Mouse (Mus musculus): ENCODE measurements around the gene Ugt2b38. TPM values are rescaled to one million over a fixed set of nuclear protein-coding genes. Genes with fewer than 3 reads are reported as not detected.
"Not testable (repeated sequence)": the region's sequence is repeated elsewhere in the genome, so short reads cannot be mapped to it uniquely, and the experiment has no call there.

Ugt2b38 gene
- not detected in 2 replicates for polyA plus RNA-seq (2012; ENCODE audit: insufficient read depth, insufficient read length, missing spikeins)

DNA sequence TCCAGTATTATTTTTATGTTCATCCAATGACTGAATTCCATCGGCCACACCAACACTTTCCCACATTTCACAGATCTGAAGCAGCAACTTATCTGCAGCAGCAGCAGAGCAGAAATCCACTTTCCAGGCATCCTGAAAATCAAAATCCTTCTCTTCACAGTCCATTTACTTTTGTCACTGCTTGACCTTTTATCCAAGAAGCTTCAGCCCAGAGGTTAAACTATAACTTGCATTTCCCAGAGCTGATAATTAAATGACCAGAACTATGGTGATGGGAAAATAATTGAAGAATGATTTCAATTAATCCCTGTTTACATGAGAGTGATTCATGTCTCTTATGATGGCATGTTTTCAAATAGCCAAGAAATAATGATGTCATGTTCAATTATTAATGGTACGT lies at the start of gene Ugt2b38:
Gene Ugt2b38 (minus strand): TSS at position 163 of the 400 bp plus-strand sequence.
- H3K4me1 ChIP-seq (ENCODE audit: control insufficient read depth, insufficient read depth, insufficient read length, low read length); H3K27ac ChIP-seq (replicated peaks; ENCODE audit: low read depth, low read length); H3K4me3 ChIP-seq (ENCODE audit: insufficient read depth, low read depth, low read length): not testable (repeated sequence)

DNA sequence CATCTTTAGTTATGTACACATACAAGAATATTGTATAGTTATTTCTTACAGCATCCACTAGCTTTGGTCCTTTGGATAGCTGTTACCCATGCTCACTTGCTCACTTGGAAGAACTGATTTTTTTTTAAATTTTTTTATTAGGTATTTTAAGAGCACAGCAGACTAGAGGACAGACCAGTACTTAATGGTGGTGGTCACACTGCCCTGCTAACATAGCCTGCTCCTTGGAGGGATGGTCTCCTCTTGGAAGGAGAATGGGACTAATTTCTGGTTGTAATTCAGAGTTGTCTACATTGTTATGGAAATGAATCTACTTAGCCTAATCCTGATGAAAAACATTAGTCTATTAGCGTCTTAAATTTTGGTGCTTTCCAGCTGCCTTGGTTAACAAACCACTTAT lies 34.8 kb upstream of the Ugt2b38 start:
- no peaks in the 10 kb centered on the region for H3K4me1 ChIP-seq (ENCODE audit: control insufficient read depth, insufficient read depth, insufficient read length, low read length)
- no peak overlapping the region for H3K4me3 ChIP-seq (ENCODE audit: insufficient read depth, low read depth, low read length)
- H3K27ac ChIP-seq (replicated peaks; ENCODE audit: low read depth, low read length): no peak overlapping the region

- no peak overlapping the region for H3K27ac ChIP-seq (replicated peaks; ENCODE audit: low read depth, low read length)
These were observed 33.7 kb upstream of the Ugt2b38 start for GRCm38 (mm10) chr5:87457701-87458100.

DNA sequence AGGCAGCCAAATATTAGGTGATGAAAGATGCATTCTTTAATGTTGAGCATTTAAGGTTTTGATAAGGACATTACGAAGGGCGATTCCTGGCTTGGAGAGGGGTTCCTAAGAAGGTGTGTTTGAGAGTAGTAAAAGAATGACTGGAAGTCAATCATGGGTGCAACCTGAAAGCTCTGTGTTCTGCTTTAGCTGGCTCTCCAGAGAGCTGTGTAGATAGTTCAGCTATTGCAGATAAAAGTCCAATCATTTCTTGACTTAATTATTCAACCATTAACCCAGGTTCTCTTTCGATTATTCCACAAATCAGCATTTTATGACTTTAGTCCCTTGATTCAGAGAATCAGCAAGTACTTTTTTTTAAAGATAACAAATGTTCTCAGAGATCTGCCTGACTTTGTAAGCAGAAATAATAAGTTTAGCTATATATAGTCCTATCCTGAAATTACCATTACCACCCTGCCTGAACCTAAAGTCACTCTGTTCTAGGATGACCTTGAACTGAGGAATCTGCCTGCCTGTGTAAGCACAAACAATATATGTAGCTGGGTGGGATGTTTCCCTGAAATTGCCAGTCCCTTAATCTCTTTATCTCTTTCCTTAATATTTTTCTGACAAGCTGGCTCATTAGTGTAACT lies 32.3 kb upstream of the Ugt2b38 start:
- Histone ChIP-seq H3K27ac (replicated peaks; ENCODE audit: low read depth, low read length) (no peak overlapping the region), H3K4me3 (ENCODE audit: insufficient read depth, low read depth, low read length) (no peak overlapping the region)

More at GRCm38 (mm10) chr5:87457701-87458100, 33.7 kb upstream of the Ugt2b38 start:
- Histone ChIP-seq H3K4me3 (ENCODE audit: insufficient read depth, low read depth, low read length) (no peak overlapping the region), H3K4me1 (ENCODE audit: control insufficient read depth, insufficient read depth, insufficient read length, low read length) (no peaks in the 10 kb centered on the region)

DNA sequence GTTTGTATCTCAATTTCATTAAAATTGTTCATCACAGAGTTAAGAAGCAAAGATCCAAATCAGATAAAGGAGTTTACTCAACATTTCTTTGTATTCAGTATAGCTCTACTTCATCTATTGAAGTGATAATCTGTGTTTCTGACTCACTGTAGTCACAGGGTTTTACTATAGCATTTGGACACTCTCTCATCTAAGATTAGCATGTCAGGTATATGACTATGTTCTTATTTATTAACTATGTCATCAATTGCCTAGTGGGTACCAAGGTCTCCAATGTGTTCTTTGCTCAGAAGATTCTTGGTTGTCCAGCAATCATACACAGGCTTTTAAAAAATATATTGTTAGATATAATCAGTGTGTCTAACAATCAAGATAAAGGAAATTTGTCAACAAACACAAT lies 31.5 kb upstream of the Ugt2b38 start:
- no peak overlapping the region for H3K4me3 ChIP-seq (ENCODE audit: insufficient read depth, low read depth, low read length)
- no peak overlapping the region for H3K27ac ChIP-seq (replicated peaks; ENCODE audit: low read depth, low read length)
- no peaks in the 10 kb centered on the region for H3K4me1 ChIP-seq (ENCODE audit: control insufficient read depth, insufficient read depth, insufficient read length, low read length)

More for the DNA sequence above, 32.3 kb upstream of the Ugt2b38 start:
- no peaks in the 10 kb centered on the region for H3K4me1 ChIP-seq (ENCODE audit: control insufficient read depth, insufficient read depth, insufficient read length, low read length)

- H3K4me1 ChIP-seq (ENCODE audit: control insufficient read depth, insufficient read depth, insufficient read length, low read length); H3K27ac ChIP-seq (replicated peaks; ENCODE audit: low read depth, low read length); H3K4me3 ChIP-seq (ENCODE audit: insufficient read depth, low read depth, low read length): not testable (repeated sequence)
These were observed 28.5 kb upstream of the Ugt2b38 start for GRCm38 (mm10) chr5:87452514-87452913.

- Histone ChIP-seq H3K4me3 (ENCODE audit: insufficient read depth, low read depth, low read length) (no peak overlapping the region), H3K4me1 (ENCODE audit: control insufficient read depth, insufficient read depth, insufficient read length, low read length) (no peaks in the 10 kb centered on the region), H3K27ac (replicated peaks; ENCODE audit: low read depth, low read length) (no peak overlapping the region)
These were observed 12.3 kb upstream of the Ugt2b38 start for GRCm38 (mm10) chr5:87436264-87436663.

DNA sequence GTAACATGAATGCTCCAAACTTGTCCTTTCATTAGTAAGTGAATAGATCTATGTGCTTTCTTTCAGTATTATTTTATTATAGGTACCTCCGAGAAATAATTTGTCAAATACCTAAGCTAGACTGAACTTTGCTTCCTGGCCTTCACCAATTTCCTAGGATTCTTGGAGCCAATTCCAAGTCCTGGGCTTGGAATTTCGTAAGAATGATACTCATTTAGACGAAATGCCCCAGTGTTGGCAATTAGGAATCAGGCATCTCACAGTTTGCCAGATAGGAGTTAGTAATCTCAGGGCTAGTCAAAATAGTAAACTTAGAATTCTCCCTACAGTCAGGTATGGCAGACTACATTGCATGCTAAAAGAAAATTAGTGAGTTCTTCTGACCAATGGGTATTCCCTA lies 1.7 kb upstream of the Ugt2b38 start:
- Histone ChIP-seq H3K27ac (replicated peaks; ENCODE audit: low read depth, low read length) (no peak overlapping the region), H3K4me3 (ENCODE audit: insufficient read depth, low read depth, low read length) (no peak overlapping the region), H3K4me1 (ENCODE audit: control insufficient read depth, insufficient read depth, insufficient read length, low read length) (no peaks in the 10 kb centered on the region)

GRCm38 (mm10) chr5:87396968-87397367 lies 27.0 kb downstream of the Ugt2b38 start:
- Histone ChIP-seq H3K4me3 (ENCODE audit: insufficient read depth, low read depth, low read length) (no peak overlapping the region), H3K4me1 (ENCODE audit: control insufficient read depth, insufficient read depth, insufficient read length, low read length) (no peaks in the 10 kb centered on the region), H3K27ac (replicated peaks; ENCODE audit: low read depth, low read length) (no peak overlapping the region)

GRCm38 (mm10) chr5:87390818-87391217 lies 33.2 kb downstream of the Ugt2b38 start:
- H3K4me3 ChIP-seq (ENCODE audit: insufficient read depth, low read depth, low read length): no peak overlapping the region
- H3K4me1 ChIP-seq (ENCODE audit: control insufficient read depth, insufficient read depth, insufficient read length, low read length): no peaks in the 10 kb centered on the region

DNA sequence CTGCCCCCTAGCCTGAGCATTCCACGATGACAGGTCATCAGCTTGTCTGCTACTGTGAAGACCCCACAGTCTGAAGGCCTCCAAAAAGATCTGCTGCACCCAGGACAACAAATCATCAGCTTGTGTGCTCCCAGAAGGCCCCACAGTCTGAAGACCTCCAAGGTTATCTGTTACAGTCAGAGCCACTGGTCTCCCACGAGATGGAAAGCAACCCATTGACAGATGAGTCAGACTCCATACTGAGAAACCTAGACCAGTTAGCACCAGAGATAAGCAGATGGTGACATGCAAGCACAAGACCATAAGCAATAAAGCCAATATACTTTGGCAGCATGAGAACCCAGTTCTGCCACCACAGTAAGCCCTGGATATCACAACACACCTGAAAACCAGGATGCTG lies 43.8 kb downstream of the Ugt2b38 start:
- H3K27ac ChIP-seq (replicated peaks; ENCODE audit: low read depth, low read length): no peak overlapping the region
- H3K4me3 ChIP-seq (ENCODE audit: insufficient read depth, low read depth, low read length): no peak overlapping the region
- no peaks in the 10 kb centered on the region for H3K4me1 ChIP-seq (ENCODE audit: control insufficient read depth, insufficient read depth, insufficient read length, low read length)

More at GRCm38 (mm10) chr5:87390818-87391217, 33.2 kb downstream of the Ugt2b38 start:
- H3K27ac ChIP-seq (replicated peaks; ENCODE audit: low read depth, low read length): no peak overlapping the region

DNA sequence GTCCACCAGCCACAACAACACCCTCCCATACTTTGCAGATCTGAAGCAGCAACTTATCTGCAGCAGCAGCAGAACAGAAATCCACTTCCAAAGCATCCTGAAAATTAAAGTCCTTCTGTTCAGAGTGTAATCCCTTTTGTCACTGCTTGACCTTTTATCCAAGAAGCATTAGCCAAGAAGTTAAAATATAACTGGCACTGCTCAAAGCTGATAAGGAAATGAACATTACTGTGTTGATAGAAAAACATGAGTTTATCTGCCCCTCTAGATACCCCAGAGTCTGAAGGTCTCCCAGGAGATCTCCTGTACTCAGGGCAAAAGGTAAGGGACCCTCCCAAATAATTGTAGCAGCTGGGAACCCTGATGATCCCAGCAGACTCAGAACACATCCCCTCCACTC lies 44.2 kb downstream of the Ugt2b38 start:
- no peaks in the 10 kb centered on the region for H3K4me1 ChIP-seq (ENCODE audit: control insufficient read depth, insufficient read depth, insufficient read length, low read length)
- no peak overlapping the region for H3K27ac ChIP-seq (replicated peaks; ENCODE audit: low read depth, low read length)
- no peak overlapping the region for H3K4me3 ChIP-seq (ENCODE audit: insufficient read depth, low read depth, low read length)

DNA sequence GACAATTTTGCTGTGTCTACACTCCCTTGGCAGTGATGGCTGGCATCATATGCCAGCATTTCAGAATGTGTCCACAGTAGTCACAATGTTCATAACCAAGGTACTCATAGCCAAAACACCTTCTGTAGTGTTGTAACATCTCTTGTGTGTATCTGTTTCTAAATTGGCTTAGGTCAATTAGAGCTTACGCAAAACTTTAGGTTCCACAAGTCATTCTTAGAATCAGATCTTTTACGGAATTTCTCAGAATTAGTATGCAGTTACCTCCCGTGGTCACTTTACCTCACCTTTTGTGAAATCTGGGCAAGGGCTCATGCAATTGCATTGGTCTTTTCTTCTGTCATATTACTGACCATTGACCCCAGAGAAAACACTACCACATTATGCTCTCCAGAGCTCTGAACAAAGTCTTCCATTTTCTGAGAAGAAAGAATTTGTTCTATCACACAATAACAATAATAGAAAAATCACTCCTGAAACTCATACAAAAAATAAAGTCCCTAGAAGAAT lies 48.1 kb downstream of the Ugt2b38 start:
- no peak overlapping the region for H3K4me3 ChIP-seq (ENCODE audit: insufficient read depth, low read depth, low read length)
- H3K27ac ChIP-seq (replicated peaks; ENCODE audit: low read depth, low read length): no peak overlapping the region
- H3K4me1 ChIP-seq (ENCODE audit: control insufficient read depth, insufficient read depth, insufficient read length, low read length): no peaks in the 10 kb centered on the region

GRCm38 (mm10) chr5:87373502-87373863 lies 50.5 kb downstream of the Ugt2b38 start:
- Histone ChIP-seq H3K4me1 (ENCODE audit: control insufficient read depth, insufficient read depth, insufficient read length, low read length) (no peaks in the 10 kb centered on the region), H3K27ac (replicated peaks; ENCODE audit: low read depth, low read length) (no peak overlapping the region), H3K4me3 (ENCODE audit: insufficient read depth, low read depth, low read length) (no peak overlapping the region)

- not testable (repeated sequence) for H3K4me1 ChIP-seq (ENCODE audit: control insufficient read depth, insufficient read depth, insufficient read length, low read length); H3K27ac ChIP-seq (replicated peaks; ENCODE audit: low read depth, low read length); H3K4me3 ChIP-seq (ENCODE audit: insufficient read depth, low read depth, low read length)
These were observed 51.1 kb downstream of the Ugt2b38 start for GRCm38 (mm10) chr5:87372788-87373501.
